Mouse (Mus musculus) heart, adult 11 months (tissue): Measurements from ENCODE around the gene Psme2b.
"Not testable (repeated sequence)": the region's sequence is repeated elsewhere in the genome, so short reads cannot be mapped to it uniquely, and the experiment has no call there.

Experiments used
- DNase-seq: peaks from one replicate; pipeline ENCODE4 v3.0.0; 2022

Psme2b gene

DNA sequence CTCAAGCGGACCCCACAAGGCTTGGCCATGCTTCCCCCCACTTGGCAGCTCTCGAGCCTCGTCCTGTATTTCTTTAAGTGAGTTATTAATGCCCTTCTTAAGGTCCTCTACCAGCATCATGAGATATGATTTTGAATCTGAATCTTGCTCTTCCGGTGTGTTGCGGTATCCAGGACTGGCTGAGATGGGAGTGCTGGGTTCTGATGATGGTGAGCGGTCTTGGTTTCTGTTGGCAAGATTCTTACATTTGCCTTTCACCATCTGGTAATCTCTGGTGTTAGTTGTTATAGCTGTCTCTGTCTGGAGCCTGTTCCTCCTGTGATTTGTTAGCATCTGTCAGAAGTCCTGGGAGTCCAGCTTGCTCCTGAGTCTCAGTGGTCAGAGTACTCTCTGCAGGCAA lies at the start of gene Psme2b:
Gene Psme2b, minus strand, starts transcription at position 101 of the 400 bp plus-strand sequence.
- DNase-seq, result not testable (repeated sequence)

- peak; percentile 87 for DNase-seq
Observed at GRCm38 (mm10) chr11:48994018-48994417, 48.0 kb upstream of the Psme2b start, which contains the start of gene Tgtp1. Tgtp1 (minus strand) TSS chr11:48994172.

DNA sequence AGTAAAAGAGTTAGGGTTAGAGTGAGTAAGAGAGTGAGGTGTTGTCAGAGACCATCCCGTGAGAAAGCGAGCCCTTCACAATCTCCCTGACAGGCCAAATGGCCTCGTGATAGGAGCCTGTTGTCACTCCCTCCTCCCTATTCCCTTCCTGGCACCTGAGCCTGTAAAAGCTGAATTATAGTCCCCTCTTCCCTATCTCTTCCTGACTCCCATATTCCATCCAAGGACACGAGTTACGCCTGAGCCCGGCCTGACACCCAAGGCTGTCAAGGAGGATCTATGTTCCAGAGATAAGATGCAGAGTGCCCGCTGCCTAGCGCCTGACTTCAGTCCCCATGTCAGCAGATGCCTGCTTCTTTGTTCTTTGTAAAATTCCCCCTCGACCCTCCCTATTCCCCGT lies 47.3 kb upstream of the Psme2b start:
- DNase-seq, result peak; percentile 87

DNA sequence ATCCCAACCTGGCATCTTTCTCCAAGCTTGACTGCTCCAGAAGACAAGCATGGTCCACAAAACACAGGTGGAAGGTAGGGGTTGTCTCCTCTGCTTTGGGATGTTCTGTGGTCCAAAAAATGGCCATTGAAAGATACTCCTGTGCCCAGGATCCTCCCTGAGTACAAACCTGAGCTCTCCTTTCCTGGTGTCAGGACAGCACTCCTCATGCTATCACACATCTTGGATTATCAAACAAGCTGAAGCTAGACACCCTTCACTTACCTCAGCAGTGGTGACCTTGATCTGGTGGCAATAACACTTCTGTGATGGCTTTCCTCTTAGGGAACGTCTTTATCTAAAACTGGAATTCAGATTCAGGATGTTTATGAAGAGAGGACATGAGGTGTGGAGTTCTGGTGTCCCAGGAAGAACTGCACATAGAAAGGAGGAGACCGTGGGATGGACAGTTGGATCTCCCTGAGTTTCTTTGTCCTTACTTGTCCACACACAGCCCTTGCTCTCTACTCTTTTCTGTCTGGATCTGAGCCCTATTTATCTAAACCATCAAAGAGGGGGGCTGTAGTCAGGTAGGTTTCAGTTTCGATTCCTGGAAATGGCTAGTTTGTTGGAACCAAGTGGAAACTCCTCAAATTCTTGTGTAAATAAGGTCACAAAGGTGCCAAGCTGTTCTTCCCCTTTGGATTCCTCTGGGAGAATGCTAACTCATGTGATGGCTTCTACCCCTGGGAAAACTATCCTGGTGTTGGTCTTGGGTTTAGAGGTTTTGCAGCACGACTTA lies 45.9 kb upstream of the Psme2b start, which contains the start of gene Gm12185:
Gene Gm12185, minus strand, starts transcription at position 487 of the 781 bp plus-strand sequence.
- peak; percentile 92 for DNase-seq

DNA sequence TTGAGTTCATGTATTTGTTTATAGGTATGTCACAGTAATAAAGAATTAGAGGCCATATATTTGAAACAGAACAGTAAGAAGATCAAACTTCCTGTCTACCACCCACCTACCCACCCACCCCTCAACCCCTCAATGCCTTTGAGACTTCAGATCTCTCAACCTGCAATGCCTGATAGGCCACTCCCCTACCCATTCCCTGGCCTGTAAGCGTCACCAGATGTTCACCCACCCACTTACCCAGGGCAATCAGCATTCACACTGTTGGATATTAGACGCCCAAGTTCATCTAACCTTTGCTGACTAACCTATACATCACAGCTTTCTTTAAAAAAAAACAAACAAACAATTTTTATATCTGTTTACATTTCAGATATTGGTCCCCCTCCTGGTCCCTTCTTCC lies 44.0 kb upstream of the Psme2b start:
- DNase-seq, result peak; percentile 5

DNA sequence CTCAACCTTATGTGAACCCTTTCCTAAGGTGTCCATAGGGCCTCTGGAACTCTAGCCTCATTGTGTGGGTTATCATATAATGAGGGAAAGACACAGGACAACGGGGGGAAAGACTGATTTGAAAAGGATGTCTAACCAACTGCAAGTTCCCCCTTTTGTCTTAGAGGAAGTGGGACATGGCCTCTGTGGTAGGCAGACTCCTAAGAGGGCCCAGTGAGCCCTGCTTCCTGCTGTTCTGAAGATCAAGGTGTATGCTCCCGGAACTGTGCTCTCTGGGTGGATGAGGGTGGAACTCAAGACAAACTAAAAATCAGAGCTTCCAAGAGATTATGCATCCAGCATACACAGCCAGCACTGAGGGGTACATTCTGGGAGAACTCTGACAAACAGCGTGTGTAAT lies 42.2 kb upstream of the Psme2b start:
- DNase-seq, result peak; percentile 24

- not testable (repeated sequence) for DNase-seq
Observed at GRCm38 (mm10) chr11:48982848-48983247, 36.9 kb upstream of the Psme2b start.

DNA sequence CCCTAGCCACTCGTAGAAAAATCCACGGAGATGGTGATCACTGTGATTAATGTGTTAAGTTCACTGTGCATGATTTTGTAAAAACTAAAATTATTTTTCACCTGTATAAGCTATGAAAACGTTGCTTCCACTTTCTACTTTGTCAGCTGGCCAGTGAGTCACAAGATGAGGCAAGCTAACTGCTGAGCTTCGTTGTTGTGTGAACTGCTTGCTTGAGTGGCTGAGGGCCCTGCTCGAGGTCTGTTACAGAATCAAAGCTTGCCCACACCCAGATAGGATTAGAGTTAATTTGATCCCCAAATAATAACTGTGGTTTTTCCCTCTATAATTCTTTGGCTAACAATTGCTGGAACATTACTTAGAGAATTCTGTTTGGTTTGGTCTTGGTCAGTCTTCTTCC lies 34.1 kb upstream of the Psme2b start:
- DNase-seq, result not testable (repeated sequence)

DNA sequence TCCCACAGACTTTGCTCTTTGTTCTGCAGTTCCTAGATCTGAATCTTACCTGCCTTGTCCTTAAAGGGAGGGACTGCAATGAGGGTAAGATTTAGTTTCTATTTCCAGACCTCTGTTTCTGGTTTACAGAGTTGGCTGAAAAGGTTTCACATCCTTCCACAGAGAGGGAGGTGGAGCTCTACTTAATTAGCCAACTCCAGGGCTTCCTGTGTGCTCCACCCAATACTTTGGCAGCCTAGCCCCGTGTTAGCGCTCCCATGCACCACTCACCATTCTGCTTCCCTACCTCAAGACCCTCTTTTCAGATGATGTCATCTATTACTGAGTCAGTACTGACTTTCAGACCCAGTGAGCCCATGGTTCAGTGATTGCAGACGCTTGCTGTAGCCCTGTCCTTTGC lies 33.3 kb upstream of the Psme2b start, which contains the start of gene 9930111J21Rik1:
Gene 9930111J21Rik1, minus strand, starts transcription at position 148 of the 400 bp plus-strand sequence.
- not testable (repeated sequence) for DNase-seq

DNA sequence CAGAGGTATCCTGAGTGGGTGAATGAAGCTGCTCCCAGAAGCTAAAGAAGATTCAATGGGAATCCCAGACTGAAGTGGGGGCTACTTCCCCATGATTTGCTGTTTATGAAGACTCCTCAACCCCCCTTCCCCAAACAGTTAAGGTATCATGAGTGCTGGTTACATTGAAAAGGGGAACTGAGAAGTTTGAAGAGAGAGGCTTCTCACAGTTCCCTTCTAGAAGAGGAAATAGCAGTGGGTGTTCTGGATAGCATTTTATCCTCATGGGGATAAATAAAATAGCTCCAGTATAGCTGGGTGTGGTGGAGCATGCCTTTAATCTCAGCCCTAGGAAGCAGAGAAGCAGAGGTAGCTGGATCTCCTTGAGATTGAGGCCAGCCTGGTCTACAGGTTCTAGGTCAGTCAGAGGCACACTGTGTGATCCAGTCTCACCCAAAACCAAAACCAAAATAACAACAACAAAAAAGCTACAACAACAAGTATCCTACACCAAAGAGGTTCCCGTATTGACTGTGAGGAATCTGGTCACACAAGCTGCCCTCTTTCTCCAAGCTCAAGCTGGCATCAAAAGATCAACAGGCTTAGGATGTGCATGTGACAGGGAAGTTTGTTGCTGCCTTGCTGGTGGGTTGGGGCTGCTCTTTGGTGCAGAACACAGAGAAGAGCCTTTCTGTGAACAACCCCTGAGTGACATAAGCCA lies 32.4 kb upstream of the Psme2b start, which contains the start of gene Olfr56:
Gene Olfr56, plus strand, starts transcription at position 650 of the 700 bp plus-strand sequence.
- DNase-seq, result not testable (repeated sequence)

GRCm38 (mm10) chr11:48974686-48975085 lies 28.7 kb upstream of the Psme2b start:
- DNase-seq, result not testable (repeated sequence)

GRCm38 (mm10) chr11:48939286-48939685 lies 6.7 kb downstream of the Psme2b start:
- not testable (repeated sequence) for DNase-seq

DNA sequence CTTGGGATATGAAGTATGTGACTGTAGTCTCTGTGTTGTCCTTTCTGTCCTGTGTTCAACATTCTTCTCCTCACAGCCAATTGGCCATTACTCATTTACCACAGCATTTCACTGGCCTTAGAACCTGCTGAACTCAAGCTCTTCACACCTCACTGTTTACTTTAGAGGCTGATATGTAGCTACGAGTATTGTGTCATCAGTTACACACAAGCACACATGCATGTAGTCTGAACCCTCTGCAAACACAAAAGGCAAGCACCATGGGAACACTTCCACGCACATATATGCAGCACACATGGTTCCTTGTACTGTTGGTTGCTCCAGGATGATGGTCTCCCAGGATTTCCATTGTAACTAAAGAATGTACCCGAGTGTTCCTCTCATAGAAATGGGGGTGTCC lies 10.7 kb downstream of the Psme2b start:
- DNase-seq, result not testable (repeated sequence)

- DNase-seq, result not testable (repeated sequence)
Observed at GRCm38 (mm10) chr11:48933923-48934322, 12.1 kb downstream of the Psme2b start.

DNA sequence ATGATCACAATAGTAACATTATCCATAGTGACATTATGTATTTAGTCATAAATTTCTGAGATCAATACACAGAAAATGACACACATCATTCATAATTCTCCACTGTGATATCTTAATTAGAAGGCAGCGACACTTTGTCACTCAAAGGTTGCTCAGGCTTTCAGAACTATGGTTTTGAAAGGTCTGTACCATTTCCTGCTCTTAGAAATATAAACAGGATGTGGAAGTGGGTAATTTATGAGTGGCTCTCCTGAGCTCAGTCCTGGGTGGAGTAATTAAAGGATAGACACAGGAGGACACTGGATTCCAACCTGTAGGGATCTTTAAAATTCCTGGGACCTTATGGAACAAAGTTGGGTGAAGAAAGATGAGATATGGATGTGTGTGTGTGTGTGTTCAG lies 12.6 kb downstream of the Psme2b start:
- not testable (repeated sequence) for DNase-seq

DNA sequence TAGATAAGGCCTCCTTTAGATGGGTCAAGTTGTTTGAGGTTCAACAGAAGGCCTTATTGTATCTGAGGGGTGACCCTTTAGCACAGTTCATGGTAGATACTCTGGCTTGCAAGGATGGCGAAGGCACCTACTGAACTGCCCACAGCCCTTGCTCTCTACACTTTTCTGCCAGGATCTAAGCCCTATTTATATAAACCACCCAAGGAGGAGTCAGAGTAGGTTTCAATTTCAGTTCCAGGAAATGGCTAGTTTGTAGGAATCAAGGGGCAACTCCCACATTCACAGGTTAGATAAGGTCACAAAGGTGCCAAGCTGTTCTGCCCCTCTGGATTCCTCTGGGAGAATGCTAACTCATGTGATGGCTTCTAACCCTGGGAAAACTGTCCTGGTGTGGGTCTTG lies 17.9 kb downstream of the Psme2b start:
- not testable (repeated sequence) for DNase-seq

GRCm38 (mm10) chr11:48926437-48926836 lies 19.6 kb downstream of the Psme2b start:
- not testable (repeated sequence) for DNase-seq

- not testable (repeated sequence) for DNase-seq
Observed at GRCm38 (mm10) chr11:48923818-48924217, 22.2 kb downstream of the Psme2b start.

GRCm38 (mm10) chr11:48918380-48918779 lies 27.6 kb downstream of the Psme2b start:
- no peak for DNase-seq

DNA sequence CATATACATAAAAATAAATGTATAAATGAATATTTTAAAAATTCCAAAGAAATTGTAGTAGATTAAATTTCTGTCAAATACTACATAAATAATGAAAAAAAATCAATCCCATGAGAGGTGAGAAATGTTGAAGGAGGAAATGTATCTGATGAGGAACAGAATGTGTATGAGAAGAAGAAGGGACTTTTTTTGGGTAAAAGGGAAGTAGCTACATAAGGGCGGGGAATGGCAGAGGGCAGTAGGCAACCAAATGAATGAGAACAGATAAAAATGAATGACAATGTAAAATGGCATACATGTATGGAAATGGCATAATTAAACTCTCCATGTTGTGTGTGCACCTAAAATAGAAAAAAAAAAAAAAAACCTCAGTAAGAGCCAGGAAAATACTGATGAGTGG lies 32.4 kb downstream of the Psme2b start:
- DNase-seq, result no peak

DNA sequence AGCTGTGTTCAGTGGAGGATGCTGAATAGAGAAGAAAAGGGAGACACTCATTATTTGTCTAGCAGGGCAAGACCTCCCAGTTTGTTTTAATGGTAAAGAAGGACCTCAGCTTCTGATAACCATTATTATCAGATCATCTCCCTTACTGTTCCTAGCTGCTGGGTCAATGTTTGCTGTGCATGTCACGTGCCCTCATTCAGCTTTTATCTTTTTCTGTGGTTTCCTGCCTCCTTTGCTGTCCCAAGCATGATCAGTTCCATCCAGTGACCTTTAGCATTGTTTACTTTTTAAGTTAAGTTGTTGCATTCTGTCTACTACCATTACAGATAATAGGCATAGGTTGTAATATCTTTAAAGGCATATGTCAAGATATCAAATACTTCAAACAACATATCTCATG lies 37.5 kb downstream of the Psme2b start:
- no peak for DNase-seq

DNA sequence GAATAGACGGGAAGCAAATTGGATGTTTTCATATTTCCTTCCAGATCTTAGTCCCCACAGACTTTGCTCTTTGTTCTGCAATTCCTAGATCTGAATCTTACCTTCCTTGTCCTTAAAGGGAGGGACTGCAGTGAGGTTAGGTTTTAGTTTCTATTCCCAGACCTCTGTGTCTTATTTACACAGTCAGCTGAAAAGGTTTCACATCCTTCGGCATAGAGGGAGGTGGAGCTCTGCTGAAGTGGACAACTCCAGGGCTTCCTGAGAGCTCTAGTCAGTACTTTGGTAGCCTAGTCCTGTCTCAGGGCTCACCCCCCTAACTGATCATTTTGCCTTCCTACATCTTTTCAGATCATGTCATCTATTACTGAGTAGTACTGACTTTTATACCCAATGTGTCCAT lies 44.0 kb downstream of the Psme2b start, which contains the start of gene Gm5431:
Gene Gm5431, minus strand, starts transcription at position 194 of the 400 bp plus-strand sequence.
- DNase-seq, result no peak

- not testable (repeated sequence) for DNase-seq
Observed at GRCm38 (mm10) chr11:48901567-48901930, 44.4 kb downstream of the Psme2b start.
